Comparison of ENCODE assay signal across 16 mouse cellular contexts in genomic region chr1:36800379-36801011, GRCm38 (mm10).
"Had no signal": no experiment of that assay in that cellular context is flagged by ENCODE, and none has a peak within 500 bp of the region (broad histone marks: within the 10 kb centered on the region; RNA-seq: fewer than 3 reads in every experiment).

No protein-coding gene starts in this region.

- H3K9me3 ChIP-seq: intestine, embryonic 15.5 days; kidney, embryonic 15.5 days; limb, embryonic 12.5 days; limb, embryonic 15.5 days had no signal

- H3K4me3 ChIP-seq: intestine, embryonic 15.5 days; kidney, embryonic 15.5 days; limb, embryonic 12.5 days; limb, embryonic 15.5 days had no signal

- H3K4me1 ChIP-seq: intestine, embryonic 15.5 days; kidney, embryonic 15.5 days; limb, embryonic 12.5 days; limb, embryonic 15.5 days had no signal

- ATAC-seq: intestine, embryonic 15.5 days; liver, postnatal 0 days had no signal

- H3K27me3 ChIP-seq: intestine, embryonic 15.5 days; kidney, embryonic 15.5 days; limb, embryonic 12.5 days; limb, embryonic 15.5 days had no signal

- H3K9ac ChIP-seq: intestine, embryonic 15.5 days; kidney, embryonic 15.5 days; limb, embryonic 12.5 days; limb, embryonic 15.5 days; liver, embryonic 14.5 days; liver, postnatal 0 days had no signal

- H3K27ac ChIP-seq: intestine, embryonic 15.5 days; kidney, embryonic 15.5 days; limb, embryonic 12.5 days; limb, embryonic 15.5 days; liver, embryonic 14.5 days had no signal

- H3K4me2 ChIP-seq: intestine, embryonic 15.5 days; kidney, embryonic 15.5 days; limb, embryonic 12.5 days; limb, embryonic 15.5 days; liver, embryonic 11.5 days; midbrain, embryonic 11.5 days had no signal

- DNase-seq: kidney, adult 11 months; kidney, adult 8-10 months; kidney, postnatal 10 days; kidney, postnatal 36 days; layer of hippocampus, adult 9-11 months; liver, postnatal 0 days; midbrain, embryonic 14.5 days; thymus, adult 18-20 months; thymus, postnatal 36 days had no signal
